Mouse (Mus musculus) E14TG2a.4 (cell line): ENCODE data around the gene Gm28374.

Experiments used
- H3K27me3 ChIP-seq: 2 replicates; pipeline ENCODE4 v1.6.1; 2014; ENCODE audit warnings: low read length, control low read depth; ENCODE audit not compliant: insufficient read depth
- H3K36me3 ChIP-seq: 2 replicates; pipeline ENCODE4 v1.6.1; 2014; ENCODE audit warnings: low read length, control low read depth; ENCODE audit not compliant: insufficient read depth
- H3K4me1 ChIP-seq: replicated peaks from 2 replicates; pipeline ENCODE4 v1.6.1; 2014; ENCODE audit warnings: low read depth, low read length, control low read depth
- H3K4me3 ChIP-seq: replicated peaks from 2 replicates; pipeline ENCODE4 v1.5.1; 2014; ENCODE audit warnings: mild to moderate bottlenecking, low read length
- H3K9me3 ChIP-seq: 2 replicates; pipeline ENCODE4 v1.6.1; 2014; ENCODE audit warnings: low read length, control low read depth
- CTCF ChIP-seq: conservative IDR thresholded peaks from 2 replicates; pipeline ENCODE4 v1.5.1; 2014; ENCODE audit warnings: low read length
- NANOG ChIP-seq: IDR thresholded peaks from 2 replicates; pipeline ENCODE4 v1.6.1; 2014; ENCODE audit warnings: borderline replicate concordance, low read length, mixed read lengths
- POU5F1 ChIP-seq: IDR thresholded peaks from 2 replicates; pipeline ENCODE4 v1.6.1; 2014; ENCODE audit warnings: low read length, borderline replicate concordance

Gene Gm28374

DNA sequence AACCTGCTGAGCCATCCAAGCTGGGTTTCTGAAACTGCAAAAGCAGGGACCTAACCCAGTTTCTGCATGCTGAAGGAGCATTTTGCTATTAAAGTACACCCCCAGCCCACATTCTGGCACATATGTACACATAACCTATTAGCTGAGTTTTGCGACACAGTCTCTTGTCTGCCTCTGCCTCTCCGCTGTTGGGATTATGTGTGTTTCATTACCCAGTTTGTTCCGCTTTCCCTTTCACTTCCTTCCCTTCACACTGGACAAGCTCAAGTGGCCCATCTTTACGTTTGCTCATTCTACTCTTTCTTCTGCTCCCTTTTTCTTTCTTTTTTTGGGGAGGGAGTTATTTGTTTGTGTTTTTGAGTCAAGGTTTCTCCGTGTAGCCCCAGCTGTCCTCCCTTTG, 8.2 kb downstream of the Gm28374 start:
- Histone ChIP-seq H3K9me3 (no peaks in the 10 kb centered on the region), H3K36me3 (peaks cover 56% of the 10 kb centered on the region), H3K27me3 (no peaks in the 10 kb centered on the region), H3K4me1 (peaks cover 57% of the 10 kb centered on the region), H3K4me3 (no peak overlapping the region)
- TF ChIP-seq CTCF: no peak
- TF ChIP-seq POU5F1: no peak
- TF ChIP-seq NANOG: no peak

GRCm38 (mm10) chr19:6071261-6071660, 10.8 kb downstream of the Gm28374 start:
- TF ChIP-seq CTCF: no peak
- TF ChIP-seq POU5F1: no peak
- no peak for TF ChIP-seq NANOG
- H3K4me1 ChIP-seq: peaks cover 65% of the 10 kb centered on the region
- no peaks in the 10 kb centered on the region for H3K27me3 ChIP-seq
- H3K36me3 ChIP-seq: peaks cover 54% of the 10 kb centered on the region
- H3K9me3 ChIP-seq: no peaks in the 10 kb centered on the region
- H3K4me3 ChIP-seq: peak overlapping the region; percentile 79

- no peaks in the 10 kb centered on the region for H3K9me3 ChIP-seq
- H3K4me3 ChIP-seq: peak overlapping the region; percentile 79
- H3K4me1 ChIP-seq: peaks cover 62% of the 10 kb centered on the region
- H3K36me3 ChIP-seq: peaks cover 54% of the 10 kb centered on the region
- TF ChIP-seq POU5F1: no peak
- TF ChIP-seq CTCF: no peak
- TF ChIP-seq NANOG: no peak
- no peaks in the 10 kb centered on the region for H3K27me3 ChIP-seq
These were observed 11.3 kb downstream of the Gm28374 start for GRCm38 (mm10) chr19:6070571-6071250.

GRCm38 (mm10) chr19:6069851-6070250, 12.2 kb downstream of the Gm28374 start:
- peaks cover 62% of the 10 kb centered on the region for H3K4me1 ChIP-seq
- peaks cover 50% of the 10 kb centered on the region for H3K36me3 ChIP-seq
- H3K27me3 ChIP-seq: no peaks in the 10 kb centered on the region
- H3K9me3 ChIP-seq: no peaks in the 10 kb centered on the region
- TF ChIP-seq CTCF (no peak), NANOG (no peak), POU5F1 (no peak)
- peak overlapping the region; percentile 79; the same call in 1 of the 2 replicates for H3K4me3 ChIP-seq

GRCm38 (mm10) chr19:6068951-6069350, 13.1 kb downstream of the Gm28374 start:
- H3K4me3 ChIP-seq: no peak overlapping the region
- H3K9me3 ChIP-seq: no peaks in the 10 kb centered on the region
- H3K27me3 ChIP-seq: no peaks in the 10 kb centered on the region
- peaks cover 66% of the 10 kb centered on the region for H3K4me1 ChIP-seq
- peaks cover 44% of the 10 kb centered on the region for H3K36me3 ChIP-seq
- TF ChIP-seq NANOG: no peak

GRCm38 (mm10) chr19:6067724-6068415, 14.2 kb downstream of the Gm28374 start, which contains the start of gene Tm7sf2:
Gene Tm7sf2 (minus strand): TSS chr19:6068373.
- Histone ChIP-seq H3K4me3 (peak within 1 kb of the TSS; percentile 86), H3K4me1 (peaks cover 75% of the 10 kb centered on the region), H3K36me3 (peaks cover 46% of the 10 kb centered on the region), H3K9me3 (no peaks in the 10 kb centered on the region), H3K27me3 (no peaks in the 10 kb centered on the region)
- TF ChIP-seq NANOG: no peak
- TF ChIP-seq CTCF: no peak
- TF ChIP-seq POU5F1: no peak

DNA sequence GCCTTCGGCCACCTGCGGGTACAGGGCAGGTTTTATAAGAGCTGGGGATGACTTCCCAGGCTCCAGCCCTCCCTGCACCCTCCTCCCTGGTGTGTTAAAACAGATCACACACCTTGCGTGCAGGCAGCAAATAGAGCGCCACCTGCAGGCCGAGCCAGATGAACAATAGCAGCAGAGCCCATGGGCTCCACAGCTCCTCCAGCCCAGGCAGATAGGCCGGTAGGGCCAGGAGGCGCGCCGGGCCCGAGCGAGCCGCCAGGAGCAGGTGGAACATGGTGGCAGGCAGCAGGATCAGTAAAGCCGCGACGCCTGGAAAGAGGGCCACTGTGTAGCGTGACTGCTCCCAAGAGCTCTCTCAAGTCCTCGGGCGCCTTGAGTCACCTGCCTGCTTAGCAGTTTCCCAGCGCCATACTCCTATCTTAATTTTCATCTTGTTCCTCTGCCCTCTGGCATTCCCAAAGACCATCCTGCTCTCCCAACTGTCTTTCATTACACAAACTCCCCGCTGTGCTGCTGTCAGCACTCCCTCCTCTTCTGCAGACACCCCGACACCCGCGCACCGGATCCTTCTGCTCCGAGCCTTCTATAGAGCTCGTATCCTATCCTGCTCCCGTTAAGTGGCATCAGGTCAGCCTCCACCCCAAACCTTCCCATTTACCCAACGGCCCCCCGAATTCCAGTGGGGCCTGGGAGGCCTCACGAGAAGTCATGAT, 14.9 kb downstream of the Gm28374 start:
- peak overlapping the region; percentile 86 for H3K4me3 ChIP-seq
- no peak for TF ChIP-seq POU5F1
- peak; percentile 78 for TF ChIP-seq CTCF

GRCm38 (mm10) chr19:6066571-6066970, 15.5 kb downstream of the Gm28374 start:
- H3K4me1 ChIP-seq: peaks cover 75% of the 10 kb centered on the region
- H3K27me3 ChIP-seq: no peaks in the 10 kb centered on the region
- peaks cover 50% of the 10 kb centered on the region for H3K36me3 ChIP-seq
- TF ChIP-seq POU5F1 (no peak), CTCF (no peak), NANOG (no peak)
- no peaks in the 10 kb centered on the region for H3K9me3 ChIP-seq
- peak overlapping the region; percentile 86 for H3K4me3 ChIP-seq

More for the DNA sequence above, 14.9 kb downstream of the Gm28374 start:
- peaks cover 76% of the 10 kb centered on the region for H3K4me1 ChIP-seq
- no peaks in the 10 kb centered on the region for H3K27me3 ChIP-seq
- no peaks in the 10 kb centered on the region for H3K9me3 ChIP-seq
- H3K36me3 ChIP-seq: peaks cover 48% of the 10 kb centered on the region
